Mouse (Mus musculus) cerebellum, adult 11-12 months (tissue): ENCODE measurements around the gene Lancl3.
A peak's percentile ranks its signal among the peaks of the same experiment; 100 is the strongest.

Experiments used
- DNase-seq: peaks from one replicate; pipeline ENCODE4 v3.0.0; 2022

Lancl3 gene

DNA sequence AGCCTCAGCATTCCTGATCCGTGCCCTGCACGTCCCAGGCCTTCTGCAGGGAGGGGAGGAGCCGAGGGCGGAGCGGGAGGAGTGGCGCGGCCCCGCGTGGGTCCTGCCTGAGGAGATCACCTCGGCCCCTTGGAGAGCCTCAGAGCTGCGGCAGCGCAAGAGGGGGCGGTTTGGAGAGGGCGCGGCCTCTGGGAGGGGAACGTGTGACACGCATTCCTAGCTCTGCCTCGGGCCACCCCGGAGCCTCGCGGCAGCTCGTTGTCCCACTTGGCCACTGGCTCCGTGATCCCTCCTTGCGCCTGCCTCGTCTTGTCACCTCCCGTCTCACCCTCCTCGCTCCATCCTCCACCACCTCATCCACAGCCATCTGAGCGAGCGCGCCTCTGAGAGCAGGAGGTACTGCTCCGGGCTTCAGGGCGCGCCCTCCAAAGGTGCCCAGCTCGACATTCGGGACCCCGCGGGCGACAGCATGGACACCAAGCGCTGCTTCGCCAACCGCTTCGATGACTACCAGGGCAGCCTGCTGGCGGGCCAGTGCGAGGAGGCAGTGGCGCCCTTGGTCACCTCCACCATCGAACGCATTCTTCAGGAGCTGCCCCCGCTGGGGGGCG, at the start of gene Lancl3:
TSS of gene Lancl3 (plus strand) at position 142 of the 611 bp plus-strand sequence.
- peak; percentile 76 for DNase-seq

DNA sequence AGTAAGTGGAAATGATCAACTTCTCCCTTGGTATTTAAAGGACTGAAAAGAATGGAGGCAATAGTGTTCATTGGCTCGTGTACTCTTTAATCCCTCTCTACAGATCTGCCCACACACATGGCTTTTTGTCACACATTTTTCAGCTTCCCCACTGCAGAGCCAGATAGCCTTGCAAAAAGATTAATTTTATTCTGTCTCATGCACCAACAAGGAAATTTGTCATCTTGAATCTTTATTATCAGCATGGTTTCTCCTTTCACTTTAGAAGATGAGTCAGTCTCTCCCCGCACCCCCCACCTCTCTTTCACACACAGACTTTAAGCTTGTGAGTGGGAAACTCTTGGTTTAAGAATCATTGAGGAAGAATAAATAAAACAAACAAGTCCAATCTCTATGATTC, 20.7 kb upstream of the Lancl3 start:
- DNase-seq = no peak

- DNase-seq = no peak
These were observed 18.1 kb upstream of the Lancl3 start for GRCm38 (mm10) chrX:9181570-9181969.

DNA sequence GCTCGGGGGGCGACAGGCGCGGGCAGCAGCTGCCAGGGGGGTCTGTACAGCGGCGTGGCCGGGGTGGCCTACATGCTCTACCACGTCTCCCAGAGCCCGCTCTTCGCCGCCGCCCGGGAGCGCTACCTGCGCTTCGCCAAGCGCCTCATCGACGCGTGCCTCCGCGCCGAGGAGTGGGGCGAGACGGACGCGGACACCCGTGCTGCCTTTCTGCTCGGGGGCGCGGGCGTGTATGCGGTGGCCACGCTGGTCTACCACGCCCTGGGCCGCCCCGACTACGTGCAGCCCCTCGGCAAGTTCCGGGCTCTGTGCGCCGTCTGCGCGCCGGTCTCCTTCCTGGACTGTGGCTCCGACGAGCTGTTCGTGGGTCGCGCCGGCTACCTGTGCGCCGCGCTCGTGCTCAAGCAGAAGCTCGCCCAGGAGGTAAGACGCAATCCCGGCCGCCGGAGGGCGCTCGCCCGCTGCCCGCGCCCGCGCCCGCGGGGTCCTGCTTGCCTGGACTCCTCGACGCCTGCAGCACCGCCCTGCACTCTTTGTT, 747 bp downstream of the Lancl3 start:
- DNase-seq = peak; percentile 77

DNA sequence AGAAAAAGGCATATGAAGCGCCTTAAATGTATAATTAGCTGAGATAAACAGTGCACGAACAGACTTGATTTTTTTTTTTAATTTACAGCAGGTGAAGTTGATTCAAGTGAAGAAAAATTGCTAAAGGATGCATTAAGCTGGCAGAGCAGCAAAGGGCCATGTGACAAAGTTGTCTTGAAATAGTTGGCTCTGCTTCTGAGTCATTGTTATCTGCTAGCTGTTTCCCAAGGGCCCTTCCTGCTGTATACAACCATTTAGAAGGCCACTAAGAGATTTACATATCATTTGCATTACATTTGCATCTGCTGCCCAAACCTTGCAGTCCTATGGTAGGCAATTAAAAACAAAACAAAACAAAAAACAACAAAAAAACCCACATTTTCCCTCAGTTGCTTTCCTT, 2.3 kb downstream of the Lancl3 start:
- no peak for DNase-seq

- DNase-seq = peak; percentile 45
These were observed 3.2 kb downstream of the Lancl3 start for GRCm38 (mm10) chrX:9202781-9203405.

DNA sequence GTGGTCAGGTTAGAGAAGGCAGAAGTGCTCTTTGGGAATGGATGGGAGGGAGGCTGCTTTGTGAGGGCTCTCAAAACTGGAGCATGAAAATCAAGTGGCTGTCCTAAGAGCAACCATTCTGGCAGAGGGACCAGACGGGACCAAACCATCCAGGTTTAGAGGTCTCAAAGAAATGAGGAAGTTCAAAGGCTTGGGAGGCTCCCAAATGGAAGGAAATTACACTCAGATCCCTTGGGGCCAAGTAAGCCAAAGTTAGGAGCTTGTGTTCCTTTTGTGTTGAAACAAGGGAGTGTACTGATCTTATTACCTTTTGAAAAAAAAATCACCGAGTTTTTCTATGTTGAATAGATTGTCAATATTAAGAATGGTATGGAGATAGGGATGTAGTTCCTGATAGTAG, 5.4 kb downstream of the Lancl3 start:
- no peak for DNase-seq

- no peak for DNase-seq
These were observed 16.5 kb downstream of the Lancl3 start for GRCm38 (mm10) chrX:9216244-9216643.

GRCm38 (mm10) chrX:9219570-9219969, 19.9 kb downstream of the Lancl3 start:
- DNase-seq = no peak

DNA sequence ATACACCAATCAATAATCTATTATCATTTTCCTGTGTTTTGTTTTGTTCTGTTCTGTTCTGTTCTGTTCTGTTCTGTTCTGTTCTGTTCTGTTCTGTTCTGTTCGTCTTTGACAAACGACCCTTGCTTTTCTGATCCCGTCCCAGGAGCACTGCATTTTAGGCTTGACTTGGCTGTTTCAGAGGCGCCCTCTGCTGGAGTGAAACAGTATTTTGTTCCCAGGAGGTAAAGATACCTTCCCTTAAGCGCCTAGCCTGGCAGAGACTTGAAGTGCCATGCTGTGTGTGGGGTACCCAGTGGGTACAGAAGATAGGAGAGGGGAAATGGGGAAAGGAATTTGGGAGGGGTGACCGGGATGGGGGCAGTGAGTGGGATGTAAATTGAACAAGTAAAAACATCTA, 21.5 kb downstream of the Lancl3 start:
- no peak for DNase-seq

DNA sequence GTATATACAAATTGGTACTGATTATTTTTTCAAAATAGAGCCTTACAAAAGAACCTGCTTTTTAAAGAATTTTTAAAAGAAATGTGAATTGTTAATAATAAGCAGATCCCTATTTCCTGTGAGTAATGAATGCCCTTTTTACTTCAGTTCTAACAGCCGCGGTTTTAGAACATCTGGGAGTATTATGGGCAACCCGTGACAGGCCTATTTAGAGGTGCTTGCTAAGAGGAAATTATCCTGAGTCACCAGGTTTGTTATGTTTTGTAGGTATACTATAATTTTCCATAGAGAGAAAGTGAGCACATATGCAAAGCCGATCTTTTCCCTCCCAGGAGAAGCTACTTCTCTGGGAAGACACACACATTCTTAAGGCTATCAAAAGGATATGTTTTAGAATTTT, 22.0 kb downstream of the Lancl3 start:
- DNase-seq = no peak

DNA sequence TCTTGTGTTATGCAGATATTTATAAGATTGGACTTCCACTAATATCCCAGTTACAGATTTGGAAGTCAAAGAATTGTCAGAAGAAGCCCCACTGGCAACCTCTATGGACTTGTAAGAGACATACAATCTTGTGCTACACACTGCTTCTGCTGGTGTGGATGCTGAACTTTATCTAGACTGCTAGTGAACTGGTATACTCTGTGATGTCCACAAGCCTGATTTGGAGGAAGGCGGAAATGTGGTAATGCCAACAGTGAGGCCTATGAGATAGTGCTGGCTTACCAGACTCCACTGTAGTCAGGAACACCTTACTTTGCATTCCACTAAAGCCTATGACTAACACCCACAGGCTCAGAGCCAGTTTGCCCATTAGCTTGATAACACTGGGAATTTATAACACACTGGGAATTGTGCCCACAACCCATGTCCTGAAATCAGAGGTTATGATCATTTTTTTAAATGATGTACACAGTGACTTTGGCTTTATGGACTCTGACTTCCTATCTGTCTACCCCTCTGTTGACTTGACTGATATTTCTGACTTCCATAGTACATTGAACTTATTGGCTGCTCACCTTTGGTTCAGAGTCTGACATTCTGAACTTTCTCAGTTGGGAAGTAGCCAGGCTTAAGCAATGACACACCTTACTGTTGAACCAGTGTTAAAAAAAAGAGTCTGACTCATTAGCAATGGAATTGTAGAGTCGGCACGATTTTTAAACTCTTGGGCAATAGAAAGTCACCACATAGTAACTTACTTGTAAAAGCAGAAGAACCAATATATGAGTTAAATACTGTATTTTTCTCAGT, 22.9 kb downstream of the Lancl3 start:
- no peak for DNase-seq

GRCm38 (mm10) chrX:9227105-9227504, 27.4 kb downstream of the Lancl3 start:
- DNase-seq = peak; percentile 67

DNA sequence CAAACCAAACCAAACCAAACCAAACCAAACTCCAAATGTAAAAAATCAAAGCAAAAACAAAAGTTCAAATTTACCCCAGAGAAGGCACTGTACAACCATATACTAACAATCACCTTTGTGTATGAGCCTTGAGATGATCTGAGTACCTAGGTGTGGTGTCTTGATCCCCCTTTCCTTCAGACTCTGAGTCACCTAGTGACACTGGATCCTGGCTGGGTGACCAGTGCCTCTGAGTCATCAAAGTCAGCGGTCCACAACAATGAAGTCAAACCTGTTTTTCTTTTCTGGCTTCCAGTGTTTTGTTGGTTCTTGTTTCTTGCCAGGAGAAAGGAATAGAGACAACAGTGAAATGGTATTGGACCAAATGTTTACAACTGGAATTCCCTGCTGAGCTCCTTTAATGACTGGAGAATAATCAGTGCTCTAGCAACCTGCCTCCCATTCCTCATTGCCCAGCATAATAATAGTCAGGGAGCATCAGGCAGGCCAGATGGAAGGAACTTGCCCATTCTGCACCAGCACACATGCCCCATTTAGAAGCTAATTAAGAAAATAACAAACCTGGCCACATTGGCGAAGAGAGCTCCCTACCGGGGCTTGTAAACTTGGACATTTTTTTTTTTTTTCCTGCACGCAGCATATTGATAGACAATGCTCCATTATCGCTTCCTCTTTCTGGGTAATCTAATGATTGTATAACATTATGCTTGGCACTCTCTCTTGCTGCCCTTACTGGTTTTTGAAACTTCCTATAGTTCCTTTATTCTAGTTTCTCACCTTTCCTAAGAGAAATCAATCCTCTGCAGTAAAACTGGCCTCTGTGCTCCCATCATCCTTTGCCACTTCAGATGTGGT, 41.3 kb downstream of the Lancl3 start:
- DNase-seq = peak; percentile 77

DNA sequence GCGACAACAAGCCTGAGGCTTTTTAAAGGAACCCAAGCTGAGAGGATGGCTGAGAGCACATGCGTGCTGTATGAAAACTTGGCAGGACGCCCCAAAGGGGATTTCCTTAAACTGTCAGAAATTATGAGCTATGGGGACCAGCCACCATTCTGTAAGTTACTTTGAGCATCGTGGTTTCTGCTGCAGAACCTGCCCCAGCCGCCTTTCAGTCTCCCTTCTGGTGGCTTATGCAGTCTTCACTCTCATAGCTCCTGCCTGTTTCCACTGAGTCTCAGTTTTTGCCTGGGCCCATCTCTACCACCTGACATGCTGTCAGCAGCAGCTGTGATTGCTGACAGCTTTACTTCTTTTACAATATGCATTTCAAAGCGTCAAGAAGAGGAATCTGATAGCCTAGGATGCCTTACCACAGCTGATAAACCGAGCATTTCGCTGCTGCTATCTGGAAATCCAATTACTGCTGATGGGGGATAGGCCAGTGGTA, 43.7 kb downstream of the Lancl3 start:
- peak; percentile 42 for DNase-seq

- DNase-seq = no peak
These were observed 45.1 kb downstream of the Lancl3 start for GRCm38 (mm10) chrX:9244603-9245336.

DNA sequence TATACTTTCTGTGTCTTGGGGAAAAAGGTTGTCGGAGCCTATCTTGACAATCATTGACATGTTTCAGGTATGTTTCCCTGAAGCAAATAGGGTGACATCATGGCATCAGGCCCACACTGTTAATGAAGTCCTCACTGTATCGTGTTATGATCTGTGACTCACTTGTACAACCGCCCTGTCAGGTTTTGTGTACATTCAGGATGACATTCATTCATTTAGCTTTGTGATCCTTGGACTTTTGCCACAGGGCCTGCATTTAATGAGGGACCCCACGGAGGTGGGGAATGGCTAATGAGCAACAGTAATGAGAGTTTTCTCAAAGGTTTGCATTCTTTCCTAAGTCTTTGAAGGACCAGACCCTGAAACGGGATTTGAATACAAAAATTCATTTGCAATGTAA, 49.2 kb downstream of the Lancl3 start:
- no peak for DNase-seq

DNA sequence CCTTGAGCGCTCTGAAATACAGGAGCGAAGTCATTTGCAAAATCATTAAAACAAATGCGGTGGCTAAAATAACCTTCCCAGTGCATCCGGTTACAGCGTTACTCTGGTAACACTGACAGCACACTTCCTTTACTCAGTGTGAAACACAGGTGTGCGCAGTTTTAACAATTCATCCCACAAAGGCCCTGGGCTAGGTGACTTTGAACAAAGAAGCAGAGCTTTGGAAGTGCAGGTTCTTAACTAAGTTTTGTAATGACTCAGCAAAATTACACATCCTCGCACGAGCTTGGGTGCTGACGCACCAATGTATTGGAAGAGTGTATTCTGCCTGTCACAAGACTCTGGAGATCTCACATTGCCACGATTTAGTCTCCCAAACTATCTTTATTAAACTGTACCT, 54.3 kb downstream of the Lancl3 start:
- DNase-seq = no peak

GRCm38 (mm10) chrX:9254901-9255300, 55.2 kb downstream of the Lancl3 start:
- no peak for DNase-seq

GRCm38 (mm10) chrX:9256766-9257165, 57.1 kb downstream of the Lancl3 start, which contains the start of gene Gm14862:
Gene Gm14862 (minus strand): TSS chrX:9256899.
- DNase-seq = no peak

DNA sequence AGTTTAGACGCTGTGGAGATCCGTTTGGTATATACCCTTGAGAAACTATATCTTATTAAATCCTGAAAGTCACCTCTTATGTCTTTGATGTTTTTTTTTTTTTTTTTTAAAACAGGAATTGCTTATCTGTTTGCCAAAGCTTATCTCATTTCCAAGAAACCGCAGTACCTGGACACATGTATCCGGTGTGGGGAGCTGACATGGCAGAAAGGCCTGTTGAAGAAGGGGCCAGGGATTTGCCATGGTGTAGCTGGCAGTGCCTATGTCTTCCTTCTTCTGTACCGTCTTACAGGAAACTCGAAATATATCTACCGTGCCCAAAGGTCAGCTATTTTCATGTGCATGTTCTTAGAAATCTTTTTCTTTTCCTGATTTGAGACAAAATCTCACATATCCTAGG, 58.1 kb downstream of the Lancl3 start:
- DNase-seq = no peak

DNA sequence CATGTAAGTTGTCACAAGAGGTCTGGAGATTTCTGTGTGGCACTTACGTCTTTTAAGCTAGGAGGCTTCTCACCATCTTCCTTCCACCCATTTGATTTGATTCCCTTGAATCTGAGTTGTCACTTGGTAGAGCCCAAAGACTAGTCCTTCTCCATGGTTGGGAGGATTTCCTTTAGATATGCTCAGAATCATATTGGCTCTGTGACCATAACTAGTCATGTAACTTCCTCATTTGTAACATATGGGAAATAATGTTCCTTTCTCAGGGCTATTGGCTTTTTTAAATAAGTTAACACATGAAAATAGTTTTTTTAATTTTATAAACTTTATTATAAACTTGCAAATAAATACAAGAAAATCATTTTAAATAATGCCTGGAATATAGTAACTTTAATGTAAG, 59.6 kb downstream of the Lancl3 start:
- no peak for DNase-seq
